Mouse (Mus musculus): ENCODE measurements at regions not wholly inside any gene's neighbourhood (a gene's known extent, or its start where the extent isn't known, plus 50 kb on each side); places are given as distances from the start of the nearest gene placed in this dataset.
A peak's percentile ranks its signal among the peaks of the same experiment; 100 is the strongest.
"Not testable (repeated sequence)": the region's sequence is repeated elsewhere in the genome, so short reads cannot be mapped to it uniquely, and the experiment has no call there.

DNA sequence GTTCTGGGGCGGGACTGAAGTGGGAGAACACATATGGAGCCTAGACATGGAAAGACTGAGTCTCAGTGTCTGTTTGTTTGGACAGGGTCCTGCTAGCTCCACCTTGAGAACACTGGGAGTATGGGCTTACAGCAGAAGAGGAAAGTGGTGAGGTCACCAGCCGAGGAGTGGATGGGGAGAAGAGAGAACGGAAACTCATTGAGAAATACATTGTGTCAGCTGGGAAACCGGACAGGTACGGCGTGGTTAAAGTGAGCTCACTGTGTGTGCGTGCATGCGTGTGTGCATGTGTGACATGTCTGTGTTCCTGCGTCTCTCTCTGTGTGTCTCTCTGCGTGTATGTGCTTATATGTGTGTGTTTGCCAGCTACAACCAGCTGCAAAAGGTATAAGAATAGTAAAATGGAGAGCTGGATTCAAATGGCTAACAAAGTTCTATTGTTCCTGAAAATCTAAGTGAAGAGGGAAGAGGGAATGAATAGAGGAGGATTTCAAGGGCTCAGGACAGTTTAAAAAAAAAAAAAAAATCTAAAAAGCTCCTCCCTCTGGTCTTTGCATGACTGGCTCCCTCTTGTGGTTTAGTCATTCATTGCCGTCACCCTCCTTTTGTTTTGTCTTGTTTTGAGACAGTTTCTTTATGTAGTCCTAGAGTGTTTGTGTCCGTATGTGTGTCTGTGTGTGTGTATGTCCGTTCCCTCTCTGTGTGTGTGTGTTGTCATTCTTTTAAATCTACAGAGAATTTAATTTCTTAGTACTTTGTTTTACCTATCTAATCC lies 52.0 kb upstream of the Ak4 start:
- DNase-seq = peak; percentile 71

DNA sequence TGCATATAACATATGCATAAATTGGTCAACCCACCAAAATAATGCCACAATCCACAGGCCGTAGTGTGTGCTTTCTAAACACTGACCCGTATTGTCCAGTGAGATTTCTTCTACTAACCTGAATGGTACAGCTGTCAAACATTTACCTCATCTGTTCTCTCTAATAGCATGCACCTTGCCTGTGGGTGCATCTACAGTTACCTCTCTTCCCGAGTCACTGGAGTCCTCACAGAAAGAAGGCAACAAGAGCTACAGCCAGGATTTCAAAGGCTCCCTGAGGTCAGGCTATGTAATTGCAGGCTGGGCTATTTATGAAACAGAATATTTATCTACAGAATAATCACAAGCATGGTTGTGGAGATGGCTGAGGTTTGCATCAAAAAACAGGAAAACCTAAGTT lies 53.8 kb upstream of the Ak4 start:
- no peak for DNase-seq

DNA sequence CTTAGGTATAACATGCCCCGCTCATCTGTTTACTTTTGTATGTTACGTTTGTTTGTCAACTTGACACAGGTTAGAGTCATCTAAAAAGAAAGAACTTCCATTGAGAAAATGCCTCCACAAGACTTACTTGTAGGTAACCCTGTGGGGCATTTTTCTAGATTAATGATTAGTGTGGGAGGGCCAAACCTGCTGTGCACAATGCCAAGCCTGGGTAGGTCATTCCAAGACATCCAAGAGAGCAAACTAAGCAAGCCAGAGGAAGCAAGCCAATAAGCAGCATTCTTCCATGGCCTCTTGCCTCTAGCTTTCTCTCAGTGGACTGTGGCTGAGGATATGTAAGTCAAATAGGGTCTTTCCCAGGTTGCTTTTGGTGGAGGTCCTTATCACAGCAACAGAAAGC lies 54.4 kb upstream of the Ak4 start:
- DNase-seq = no peak

GRCm38 (mm10) chr4:101363231-101363630 lies 55.8 kb upstream of the Ak4 start:
- not testable (repeated sequence) for DNase-seq

- no peak for DNase-seq
Measured at GRCm38 (mm10) chr4:101361779-101362178, 57.3 kb upstream of the Ak4 start.

GRCm38 (mm10) chr4:101360296-101360695 lies 58.8 kb upstream of the Ak4 start:
- DNase-seq = no peak

- DNase-seq = no peak
Measured at GRCm38 (mm10) chr4:101359119-101359518, 60.0 kb upstream of the Ak4 start.

DNA sequence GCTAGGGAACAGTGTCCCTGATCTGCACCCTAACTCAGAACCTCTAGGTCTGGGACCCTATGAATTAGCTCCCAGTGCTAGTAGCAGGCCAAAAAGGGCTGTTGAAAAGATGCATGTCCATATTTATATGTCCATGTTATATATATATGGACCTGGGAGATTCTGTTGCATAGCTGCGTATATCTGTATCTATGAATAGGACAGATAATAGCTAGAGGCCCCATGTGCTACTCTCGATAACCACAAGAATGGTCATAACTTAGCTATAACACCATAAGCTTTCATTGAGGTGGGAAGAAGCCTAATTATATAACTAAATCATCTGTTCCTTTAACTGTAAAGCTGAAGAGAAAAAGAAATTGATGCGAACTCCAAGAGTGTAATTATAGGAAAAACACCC lies 60.6 kb upstream of the Ak4 start:
- no peak for DNase-seq

DNA sequence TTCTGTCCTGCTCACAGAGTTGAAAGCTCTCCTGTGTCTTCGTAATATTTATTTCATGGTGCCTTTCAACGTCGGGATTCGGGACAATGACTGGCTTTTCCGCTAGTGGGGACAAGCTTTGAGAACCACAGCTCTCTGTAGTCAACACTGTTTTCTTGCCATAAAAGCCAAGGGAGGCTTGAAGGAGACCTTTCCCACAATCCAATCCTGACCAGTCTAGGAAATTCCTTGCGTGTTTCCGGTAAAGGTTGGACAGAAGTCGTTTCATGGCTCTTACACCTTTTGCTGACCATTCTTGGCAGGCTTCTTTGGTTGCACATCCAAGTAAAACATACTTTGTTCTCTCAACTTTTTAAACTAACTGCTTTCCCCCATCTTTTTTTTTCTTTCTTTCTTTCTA lies 61.2 kb upstream of the Ak4 start:
- DNase-seq = no peak

- peak; percentile 33 for DNase-seq
Measured at GRCm38 (mm10) chr4:101356954-101357891, 61.9 kb upstream of the Ak4 start.

DNA sequence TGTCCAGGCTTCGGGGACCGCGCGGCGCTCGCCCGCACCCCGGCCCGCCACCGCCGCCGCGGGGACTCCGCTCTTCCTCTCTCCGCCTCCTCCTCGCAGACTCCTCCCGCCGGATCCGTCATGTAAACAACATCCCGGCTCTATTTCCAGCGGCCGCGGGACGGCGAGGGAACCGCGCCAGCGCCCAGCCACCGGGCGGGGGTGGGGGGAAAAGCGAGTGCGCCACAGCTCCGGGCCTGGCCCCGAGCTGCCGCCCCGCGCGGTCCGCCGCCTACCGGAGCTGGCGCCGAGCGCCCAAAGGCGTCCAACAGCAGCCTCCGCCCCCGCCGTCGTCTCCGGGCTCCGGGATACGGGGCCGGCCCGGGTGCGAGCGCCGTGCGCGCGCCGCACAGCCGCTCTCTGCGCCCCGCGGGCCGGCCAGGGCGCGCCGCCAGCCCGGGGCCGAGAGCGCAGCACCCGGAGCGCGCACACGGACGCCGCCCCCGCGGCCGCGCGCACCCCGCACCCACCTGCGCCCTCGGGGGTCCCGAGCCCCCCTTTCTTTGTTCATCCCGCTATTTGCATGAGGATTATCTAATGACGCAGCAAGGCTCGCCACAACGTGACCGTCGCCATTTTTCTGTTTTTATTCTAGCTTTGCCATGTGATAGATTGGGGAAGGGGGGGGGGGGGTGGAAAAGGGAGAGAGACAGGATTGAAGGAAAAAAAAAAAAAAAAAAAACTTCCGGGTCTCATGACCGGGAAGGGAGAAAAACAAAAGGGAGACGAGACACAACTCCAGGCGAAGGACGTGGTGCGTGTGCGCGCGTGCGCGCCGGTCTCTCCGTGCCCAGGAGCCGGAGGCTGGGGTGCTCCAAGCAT lies 62.8 kb upstream of the Ak4 start:
- DNase-seq = peak; percentile 84

DNA sequence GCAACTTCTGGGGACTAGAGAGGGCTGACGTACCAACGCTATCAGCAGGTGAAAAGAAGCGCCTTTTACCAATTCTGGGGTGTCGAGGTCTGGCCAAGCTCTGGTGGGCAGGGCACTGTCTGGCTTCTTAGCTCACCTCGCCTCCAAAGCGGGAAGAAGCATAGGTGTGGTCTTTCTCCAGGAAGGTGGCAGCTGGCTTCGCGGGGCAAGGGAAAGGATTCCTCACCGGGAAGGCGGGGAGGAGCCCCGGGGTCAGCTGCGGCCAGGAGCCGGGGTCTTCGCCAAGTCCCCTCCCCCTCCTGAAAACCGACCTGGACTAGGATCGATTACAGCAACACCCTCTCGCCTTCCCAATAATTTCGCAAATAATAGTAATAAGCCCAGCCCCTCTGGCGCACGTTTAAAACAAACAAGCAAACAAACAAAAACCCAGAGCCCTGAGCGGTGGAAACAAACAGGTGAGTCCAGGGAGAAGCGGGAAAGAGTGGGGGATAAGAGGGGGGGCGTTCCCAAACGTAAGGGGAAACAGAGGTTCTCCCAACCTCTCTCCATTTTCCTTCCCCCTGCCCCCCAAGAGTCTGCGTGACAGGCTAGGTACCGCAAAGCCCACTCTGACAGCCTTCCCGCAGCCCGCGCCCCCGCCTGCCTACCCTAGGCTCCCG lies 63.5 kb upstream of the Ak4 start:
- DNase-seq = peak; percentile 38

GRCm38 (mm10) chr4:101354951-101355350 lies 64.1 kb upstream of the Ak4 start:
- peak; percentile 8 for DNase-seq

- DNase-seq = no peak
Measured at GRCm38 (mm10) chr4:101354086-101354855, 64.8 kb upstream of the Ak4 start.

DNA sequence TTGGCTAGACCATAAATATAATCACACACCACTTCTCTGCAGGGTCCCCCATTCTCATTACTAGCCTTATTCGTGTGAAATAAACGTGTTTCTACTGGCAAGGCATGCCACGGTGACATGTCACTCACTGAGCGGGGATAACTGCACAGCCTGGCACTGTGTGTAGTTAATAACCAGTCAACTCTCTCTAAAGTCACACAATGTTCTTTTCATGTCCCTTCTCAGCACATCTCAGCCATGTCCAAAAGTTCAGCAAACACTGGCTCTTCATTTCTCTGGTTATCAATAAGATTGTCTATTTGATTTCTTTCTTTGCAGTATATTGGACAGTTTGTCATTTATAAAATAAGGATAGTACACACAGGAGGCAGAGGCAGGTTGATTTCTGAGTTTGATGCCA lies 66.9 kb upstream of the Ak4 start:
- no peak for DNase-seq

DNA sequence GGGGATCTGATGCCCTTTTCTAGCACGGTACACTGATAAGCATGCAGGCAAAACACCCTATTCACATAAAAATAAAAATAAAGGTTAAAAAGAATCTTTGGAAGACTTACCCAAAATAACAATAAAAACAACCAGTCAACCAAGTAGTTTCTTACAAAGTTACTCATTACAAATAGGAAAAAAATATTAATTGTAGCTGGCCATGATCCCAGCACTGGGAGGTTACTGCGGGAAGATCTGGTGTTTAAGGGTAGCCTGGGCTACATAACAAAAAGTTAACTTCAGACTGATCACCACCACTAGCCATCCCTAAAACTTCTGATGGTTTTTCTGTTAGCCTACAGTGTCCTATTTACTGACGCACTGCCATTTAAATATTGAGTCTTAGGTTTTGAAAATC lies 67.4 kb upstream of the Ak4 start:
- DNase-seq = no peak

DNA sequence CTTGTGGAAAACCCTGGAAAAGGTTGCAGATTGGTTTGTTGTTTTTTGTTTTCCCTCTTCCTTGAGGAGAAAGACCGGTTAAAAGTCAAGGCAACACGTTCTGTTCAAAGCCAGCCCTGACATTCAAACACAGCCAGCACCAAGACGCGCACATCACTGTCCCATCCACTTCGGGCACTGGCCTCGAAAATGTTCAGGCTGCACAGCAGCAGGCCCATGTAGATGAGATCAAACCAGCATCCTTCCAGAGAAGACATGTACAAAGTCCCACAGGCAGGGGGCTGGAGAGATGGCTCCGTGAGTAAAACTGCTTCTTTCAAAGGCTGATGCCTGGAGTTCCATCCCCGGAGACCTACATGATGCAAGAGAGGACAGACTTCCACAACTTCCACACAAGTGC lies 68.4 kb upstream of the Ak4 start:
- no peak for DNase-seq

DNA sequence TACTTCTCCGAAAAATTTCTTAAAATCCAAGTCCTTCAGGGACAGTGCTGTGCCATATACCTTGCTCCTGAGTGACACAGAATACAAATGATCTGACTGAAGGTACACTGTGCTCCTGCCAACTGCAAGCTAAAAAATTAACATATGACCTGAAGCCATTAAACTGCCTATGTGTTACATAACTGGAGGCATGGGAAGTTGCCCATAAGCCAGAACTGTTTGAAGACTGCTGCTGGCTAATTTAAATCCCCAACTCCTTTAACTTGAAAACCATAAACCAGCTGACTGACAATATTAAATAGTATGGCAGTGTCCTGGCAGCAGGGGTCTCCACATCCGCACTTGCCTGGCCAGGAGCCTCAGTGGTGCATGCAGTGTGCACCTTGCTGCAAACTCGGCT lies 68.9 kb upstream of the Ak4 start:
- no peak for DNase-seq

DNA sequence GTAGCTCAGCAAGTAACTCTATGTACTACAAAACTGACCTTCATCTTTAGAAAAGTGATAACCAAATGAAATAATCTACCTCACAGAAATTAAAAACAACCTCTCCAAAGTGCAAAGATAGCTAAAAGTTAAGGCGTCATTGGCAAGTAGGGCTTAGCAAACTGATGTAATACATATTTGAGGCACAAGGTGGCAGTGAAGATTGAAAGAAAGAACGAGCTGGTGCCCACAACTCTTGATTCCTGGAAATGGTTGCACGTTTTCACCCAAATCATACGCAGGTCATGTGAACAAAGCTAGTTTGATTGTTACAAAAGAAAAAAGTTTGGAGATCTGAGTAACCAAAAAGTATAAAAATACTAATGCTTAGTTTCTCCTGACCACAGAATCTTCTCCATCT lies 69.7 kb upstream of the Ak4 start:
- peak; percentile 61 for DNase-seq

DNA sequence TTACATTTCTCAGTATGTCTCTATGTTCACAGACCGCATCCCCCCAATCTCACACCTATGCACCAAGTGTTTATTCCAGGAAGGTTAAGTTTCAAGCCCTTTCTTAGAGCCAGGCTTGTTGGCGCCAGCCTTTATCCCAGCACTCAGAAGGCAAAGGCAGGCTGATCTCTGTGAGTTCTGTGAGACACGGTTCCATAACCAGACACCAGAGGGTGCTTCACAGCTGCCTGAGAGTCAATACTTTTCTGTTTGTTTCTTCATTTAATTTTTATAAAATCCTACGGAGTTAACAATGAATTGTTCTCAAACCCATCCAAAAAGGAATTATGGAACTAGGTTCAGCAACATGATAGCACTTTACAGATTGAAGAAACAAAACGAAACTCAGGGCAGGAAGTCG lies 71.8 kb upstream of the Ak4 start:
- DNase-seq = no peak

DNA sequence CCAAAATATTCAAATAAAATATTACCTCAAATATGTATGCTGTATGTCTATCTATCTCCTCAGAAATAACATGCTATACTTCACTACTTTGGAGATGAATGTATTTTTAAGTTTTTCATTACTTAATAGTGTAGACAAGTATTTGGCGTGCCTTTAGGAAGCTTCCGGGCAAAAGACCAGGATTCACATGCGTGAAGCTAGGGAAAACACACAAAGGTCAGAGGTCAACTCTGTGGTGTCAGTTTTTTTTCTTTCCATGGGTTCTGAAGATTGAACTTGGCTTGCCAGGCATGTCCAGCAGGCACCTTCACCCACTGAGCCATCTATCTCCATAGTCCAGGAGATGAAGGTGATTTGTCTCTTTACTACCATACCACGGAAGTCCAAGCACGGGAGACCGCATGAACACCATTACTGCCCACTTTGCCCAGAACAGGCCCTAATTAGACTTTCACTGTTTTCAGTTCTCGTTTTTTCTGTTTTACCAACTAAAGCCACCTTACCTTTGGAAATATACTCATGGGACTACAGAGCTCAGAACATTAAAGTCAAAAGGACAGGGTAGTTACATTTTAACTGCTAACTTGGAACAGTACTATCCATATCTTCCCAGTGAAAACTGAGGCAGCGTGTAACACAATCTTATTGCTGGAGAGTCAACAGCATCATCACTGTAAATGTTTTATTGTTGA lies 76.9 kb upstream of the Ak4 start:
- no peak for DNase-seq

Measured in embryo, embryonic 11 days (tissue).